Mouse (Mus musculus) E14TG2a.4 (cell line): Measurements from ENCODE around the gene Robo1.

Experiments used
- CTCF ChIP-seq: conservative IDR thresholded peaks from 2 replicates; pipeline ENCODE4 v1.5.1; 2014; ENCODE audit warnings: low read length
- NANOG ChIP-seq: IDR thresholded peaks from 2 replicates; pipeline ENCODE4 v1.6.1; 2014; ENCODE audit warnings: borderline replicate concordance, low read length, mixed read lengths

DNA sequence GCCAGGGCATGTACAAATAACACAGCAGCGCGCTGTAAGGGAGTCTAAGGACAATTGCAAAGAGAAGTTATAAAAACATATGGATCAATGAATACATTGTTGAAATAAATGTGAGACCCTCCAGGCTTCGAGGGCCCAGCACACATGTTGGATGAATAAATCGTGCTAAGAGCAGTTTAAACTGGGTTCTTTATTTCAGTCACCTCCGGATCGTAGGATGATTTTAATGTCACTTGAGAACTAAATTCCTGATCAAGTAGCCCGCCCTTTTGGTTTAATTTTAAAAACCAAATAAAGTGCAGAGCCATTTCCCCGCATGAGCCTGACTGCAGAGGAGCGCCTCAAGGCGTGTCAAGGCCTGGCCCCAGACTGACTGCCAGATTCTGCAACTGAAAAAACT, 150.5 kb downstream of the Robo1 start:
- no peak for TF ChIP-seq CTCF
- no peak for TF ChIP-seq NANOG
